Mouse (Mus musculus): ENCODE measurements around the gene Snx9. TPM values are rescaled to one million over a fixed set of nuclear protein-coding genes. Genes with fewer than 3 reads are reported as not detected.

The Snx9 gene
- total and polyA plus RNA-seq, 3 experiments, result 12.9 to 22.8 TPM; not detected in 1

DNA sequence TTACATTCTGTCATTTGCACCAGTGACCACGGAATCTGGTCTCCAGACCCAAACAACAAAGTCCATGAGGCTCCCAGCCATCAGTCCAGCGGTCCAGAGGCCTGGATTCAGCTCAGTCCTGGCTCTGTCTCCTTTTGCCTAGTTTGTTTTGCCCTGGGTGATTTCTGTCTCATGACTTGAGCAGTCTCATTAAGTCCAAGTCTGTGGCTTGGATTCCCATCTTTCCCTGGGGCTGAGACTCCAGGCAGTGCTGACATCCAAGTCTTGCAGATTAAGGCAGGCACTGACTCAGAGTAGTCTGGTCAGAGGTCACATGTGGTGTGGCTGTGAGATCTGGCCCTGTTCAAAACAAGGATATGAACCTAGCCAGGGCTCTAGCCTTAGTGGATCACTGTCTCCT lies 35.2 kb upstream of the Snx9 start:
- H3K9me3 ChIP-seq (replicated peaks; ENCODE audit: insufficient read depth, low read length), result no peaks in the 10 kb centered on the region
- peaks cover 11 to 42% of the 10 kb centered on the region in 2 experiments for H3K4me1 ChIP-seq (ENCODE audit: control insufficient read depth in 1 of 2, insufficient read depth in 2 of 2, low read length in 2 of 2)
- H3K36me3 ChIP-seq (ENCODE audit: control insufficient read depth in 1 of 2, insufficient read depth in 2 of 2, low read length in 2 of 2), result peaks cover 0 to 23% of the 10 kb centered on the region in 2 experiments; a peak in 2 of 4 replicates
- H3K27me3 ChIP-seq (ENCODE audit: control insufficient read depth in 1 of 2, insufficient read depth in 2 of 2, low read length in 2 of 2), result no peaks in the 10 kb centered on the region
- no peak for DNase-seq (ENCODE audit: low read depth, low spot score)
- no peak for TF ChIP-seq MAFK (IDR thresholded peaks at IDR 0.05; ENCODE audit: borderline replicate concordance, low read depth, low read length)
- TF ChIP-seq TAL1 (IDR thresholded peaks at IDR 0.05; ENCODE audit: low read length), result no peak
- no peak for TF ChIP-seq JUND (IDR thresholded peaks at IDR 0.05; ENCODE audit: low read depth, low read length)
- no peak for TF ChIP-seq BHLHE40 (IDR thresholded peaks at IDR 0.05; ENCODE audit: borderline replicate concordance, low read depth, low read length)
- no peak for TF ChIP-seq CHD1 (IDR thresholded peaks at IDR 0.05; ENCODE audit: low read depth, low read length)
- TF ChIP-seq POLR2A (IDR thresholded peaks at IDR 0.05; ENCODE audit: control insufficient read depth in 1 of 2, insufficient read depth in 1 of 2, low read depth in 1 of 2, low read length in 2 of 2, poor library complexity in 1 of 2), result no peak
- no peak for TF ChIP-seq ZKSCAN1 (IDR thresholded peaks at IDR 0.05; ENCODE audit: low read depth, low read length)
- no peak for TF ChIP-seq CHD2 (IDR thresholded peaks at IDR 0.05; ENCODE audit: low read length)
- no peak for TF ChIP-seq RCOR1 (IDR thresholded peaks at IDR 0.05; ENCODE audit: low read depth, low read length)
- no peak for TF ChIP-seq MYC (IDR thresholded peaks at IDR 0.05; ENCODE audit: low read depth, low read length)
- no peak for TF ChIP-seq NRF1 (IDR thresholded peaks at IDR 0.05; ENCODE audit: insufficient read depth, low read depth, low read length, poor library complexity, severe bottlenecking)
- no peak for TF ChIP-seq SIN3A (IDR thresholded peaks at IDR 0.05; ENCODE audit: low read length)
- no peak for TF ChIP-seq CTCF (IDR thresholded peaks at IDR 0.05 in 2 of 3, conservative IDR thresholded peaks at IDR 0.05 in 1 of 3; ENCODE audit: control insufficient read depth in 1 of 3, insufficient read depth in 1 of 3, low read depth in 2 of 3, low read length in 3 of 3, poor library complexity in 1 of 3, severe bottlenecking in 1 of 3)
- no peak for TF ChIP-seq NELFE (IDR thresholded peaks at IDR 0.05; ENCODE audit: low read depth, low read length)
- TF ChIP-seq UBTF (IDR thresholded peaks at IDR 0.05; ENCODE audit: borderline replicate concordance, insufficient read depth, low read depth, low read length), result no peak
- no peak for TF ChIP-seq MAZ (IDR thresholded peaks at IDR 0.05; ENCODE audit: low read depth, low read length)
- TF ChIP-seq POLR2AphosphoS5 (IDR thresholded peaks at IDR 0.05; ENCODE audit: borderline replicate concordance, low read depth, low read length), result no peak
- TF ChIP-seq HCFC1 (IDR thresholded peaks at IDR 0.05; ENCODE audit: low read depth, low read length), result no peak
- TF ChIP-seq MAX (IDR thresholded peaks at IDR 0.05; ENCODE audit: low read length), result no peak
- H3K79me2 ChIP-seq (ENCODE audit: control insufficient read depth, insufficient read depth, low read length, poor library complexity), result 0 out of 2 replicates have a peak, but pooled peaks cover 2% of the 10 kb centered on the region
- no peak overlapping the region for H3K9ac ChIP-seq (ENCODE audit: control insufficient read depth, low read depth, low read length, poor library complexity, severe bottlenecking)
- no peak overlapping the region for H3K27ac ChIP-seq (ENCODE audit: control insufficient read depth, low read depth, low read length)
- H3K4me3 ChIP-seq (ENCODE audit: control insufficient read depth in 1 of 2, insufficient read depth in 1 of 2, low read depth in 2 of 2, low read length in 2 of 2), result no peak overlapping the region

DNA sequence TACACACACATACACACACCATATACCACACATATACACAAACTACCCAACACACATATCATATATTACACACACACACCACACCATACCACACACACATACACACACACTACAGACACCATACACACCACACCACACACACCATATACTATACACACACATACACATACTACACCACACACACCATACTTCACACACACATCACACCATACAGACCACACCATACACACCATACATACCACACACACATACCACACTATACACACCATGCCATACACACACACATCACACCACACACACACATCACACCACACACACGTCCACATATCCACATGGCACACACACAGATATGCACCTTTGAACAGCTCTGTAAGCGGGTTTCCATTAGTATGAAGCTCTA lies 34.3 kb upstream of the Snx9 start:
- no peak overlapping the region for H3K4me3 ChIP-seq (ENCODE audit: control insufficient read depth in 1 of 2, insufficient read depth in 1 of 2, low read depth in 2 of 2, low read length in 2 of 2)
- no peaks in the 10 kb centered on the region for H3K9me3 ChIP-seq (replicated peaks; ENCODE audit: insufficient read depth, low read length)
- no peak for DNase-seq (ENCODE audit: low read depth, low spot score)
- no peak overlapping the region for H3K27ac ChIP-seq (ENCODE audit: control insufficient read depth, low read depth, low read length)
- no peaks in the 10 kb centered on the region for H3K79me2 ChIP-seq (ENCODE audit: control insufficient read depth, insufficient read depth, low read length, poor library complexity)
- no peak overlapping the region for H3K9ac ChIP-seq (ENCODE audit: control insufficient read depth, low read depth, low read length, poor library complexity, severe bottlenecking)
- TF ChIP-seq GATA1 (IDR thresholded peaks at IDR 0.05; ENCODE audit: low read depth, low read length), result no peak
- no peak for TF ChIP-seq TAL1 (IDR thresholded peaks at IDR 0.05; ENCODE audit: low read length)
- TF ChIP-seq POLR2AphosphoS5 (IDR thresholded peaks at IDR 0.05; ENCODE audit: borderline replicate concordance, low read depth, low read length), result peak; percentile 50; the same call in 1 of the 2 replicates
- no peaks in the 10 kb centered on the region for H3K27me3 ChIP-seq (ENCODE audit: control insufficient read depth in 1 of 2, insufficient read depth in 2 of 2, low read length in 2 of 2)
- peaks cover 6 to 34% of the 10 kb centered on the region in 2 experiments for H3K4me1 ChIP-seq (ENCODE audit: control insufficient read depth in 1 of 2, insufficient read depth in 2 of 2, low read length in 2 of 2)
- H3K36me3 ChIP-seq (ENCODE audit: control insufficient read depth in 1 of 2, insufficient read depth in 2 of 2, low read length in 2 of 2), result peaks cover 0 to 14% of the 10 kb centered on the region in 2 experiments; a peak in 2 of 4 replicates
